Mouse (Mus musculus): Measurements from ENCODE around the gene Slc2a13. TPM values are rescaled to one million over a fixed set of nuclear protein-coding genes. Genes with fewer than 3 reads are reported as not detected.

The Slc2a13 gene
- polyA plus RNA-seq, 1 experiment from 2014 or later, result 3.3 TPM

- H3K9ac ChIP-seq (ENCODE audit: low read depth, low read length), result no peak overlapping the region
- no peaks in the 10 kb centered on the region for H3K36me3 ChIP-seq (ENCODE audit: control insufficient read depth, insufficient read depth, low read length)
- no peak overlapping the region for H3K27ac ChIP-seq (ENCODE audit: low read depth, low read length)
- no peak for ATAC-seq (ENCODE audit: low FRiP score, low TSS enrichment)
- H3K4me3 ChIP-seq (ENCODE audit: low read length), result no peak overlapping the region
- H3K4me2 ChIP-seq (replicated peaks; ENCODE audit: low read depth, low read length), result no peak overlapping the region
- 91% methylated on average over 2 of the region's 2 CpGs for WGBS
- H3K4me1 ChIP-seq (ENCODE audit: control insufficient read depth, insufficient read depth, low read length), result no peaks in the 10 kb centered on the region
- peaks cover 6% of the 10 kb centered on the region; the same call in 1 of the 2 replicates for H3K9me3 ChIP-seq (ENCODE audit: control insufficient read depth, low read length)
- H3K27me3 ChIP-seq (ENCODE audit: control insufficient read depth, insufficient read depth, low read length), result no peaks in the 10 kb centered on the region
Measured at GRCm38 (mm10) chr15:91473690-91474409, 99.2 kb downstream of the Slc2a13 start.

DNA sequence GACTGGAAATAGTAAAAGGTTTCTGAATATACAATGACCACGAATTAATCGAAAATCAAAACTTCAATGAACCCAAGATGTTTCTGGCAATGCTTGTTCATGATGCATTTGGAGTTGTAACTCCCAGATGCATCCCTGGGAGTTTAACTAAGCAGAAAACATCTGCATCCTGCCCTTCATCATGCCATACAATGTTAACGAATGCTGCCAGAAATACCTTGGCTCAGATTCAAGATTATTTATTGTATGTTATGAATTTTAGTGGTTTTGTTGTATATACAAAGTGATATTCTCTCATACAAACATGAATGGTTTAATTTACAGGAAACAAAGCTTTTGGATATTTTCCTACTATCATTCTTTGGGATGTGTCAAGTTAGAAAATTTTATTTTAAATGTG, 107.7 kb downstream of the Slc2a13 start:
- no peak overlapping the region for H3K4me3 ChIP-seq (ENCODE audit: low read length)
- H3K9ac ChIP-seq (ENCODE audit: low read depth, low read length), result no peak overlapping the region
- no peaks in the 10 kb centered on the region for H3K36me3 ChIP-seq (ENCODE audit: control insufficient read depth, insufficient read depth, low read length)
- H3K9me3 ChIP-seq (ENCODE audit: control insufficient read depth, low read length), result no peaks in the 10 kb centered on the region
- 74% methylated on average over 3 of the region's 3 CpGs for WGBS
- H3K4me1 ChIP-seq (ENCODE audit: control insufficient read depth, insufficient read depth, low read length), result no peaks in the 10 kb centered on the region
- H3K27me3 ChIP-seq (ENCODE audit: control insufficient read depth, insufficient read depth, low read length), result no peaks in the 10 kb centered on the region
- H3K4me2 ChIP-seq (replicated peaks; ENCODE audit: low read depth, low read length), result no peak overlapping the region
- no peak for ATAC-seq (ENCODE audit: low FRiP score, low TSS enrichment)
- no peak overlapping the region for H3K27ac ChIP-seq (ENCODE audit: low read depth, low read length)

DNA sequence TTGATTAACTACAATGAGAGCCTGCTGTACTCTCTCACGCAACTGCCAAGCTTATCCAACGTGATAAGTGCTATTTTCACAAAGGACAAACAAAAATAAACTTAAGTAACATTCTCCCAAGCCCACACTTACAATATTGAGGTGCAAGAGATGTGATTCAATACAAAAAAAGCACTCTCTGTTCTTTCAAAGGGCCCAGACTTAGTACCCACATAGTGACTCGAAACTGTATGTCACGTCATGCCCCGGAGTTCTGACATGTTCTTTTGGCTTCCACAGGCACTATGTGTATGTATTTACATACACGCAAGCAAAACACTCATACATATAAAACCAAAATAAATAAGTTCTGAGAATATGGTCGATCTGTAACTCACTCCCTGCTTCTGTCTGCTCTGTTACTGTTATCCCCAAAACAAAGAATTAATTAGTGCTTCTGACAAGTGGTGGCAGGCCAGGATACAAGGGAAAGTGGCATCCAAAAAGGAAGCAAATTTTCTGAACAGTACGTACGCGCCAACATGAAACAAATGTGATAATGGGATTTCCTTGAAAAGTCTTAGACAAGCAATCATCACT, 109.1 kb downstream of the Slc2a13 start:
- H3K4me2 ChIP-seq (replicated peaks; ENCODE audit: low read depth, low read length), result no peak overlapping the region
- H3K27ac ChIP-seq (ENCODE audit: low read depth, low read length), result no peak overlapping the region
- H3K9me3 ChIP-seq (ENCODE audit: control insufficient read depth, low read length), result no peaks in the 10 kb centered on the region
- H3K4me1 ChIP-seq (ENCODE audit: control insufficient read depth, insufficient read depth, low read length), result no peaks in the 10 kb centered on the region
- no peaks in the 10 kb centered on the region for H3K27me3 ChIP-seq (ENCODE audit: control insufficient read depth, insufficient read depth, low read length)
- whole genome bisulfite sequencing, result 89% methylated on average over 10 of the region's 10 CpGs
- H3K4me3 ChIP-seq (ENCODE audit: low read length), result no peak overlapping the region
- H3K9ac ChIP-seq (ENCODE audit: low read depth, low read length), result no peak overlapping the region
- no peak for ATAC-seq (ENCODE audit: low FRiP score, low TSS enrichment)
- H3K36me3 ChIP-seq (ENCODE audit: control insufficient read depth, insufficient read depth, low read length), result no peaks in the 10 kb centered on the region

DNA sequence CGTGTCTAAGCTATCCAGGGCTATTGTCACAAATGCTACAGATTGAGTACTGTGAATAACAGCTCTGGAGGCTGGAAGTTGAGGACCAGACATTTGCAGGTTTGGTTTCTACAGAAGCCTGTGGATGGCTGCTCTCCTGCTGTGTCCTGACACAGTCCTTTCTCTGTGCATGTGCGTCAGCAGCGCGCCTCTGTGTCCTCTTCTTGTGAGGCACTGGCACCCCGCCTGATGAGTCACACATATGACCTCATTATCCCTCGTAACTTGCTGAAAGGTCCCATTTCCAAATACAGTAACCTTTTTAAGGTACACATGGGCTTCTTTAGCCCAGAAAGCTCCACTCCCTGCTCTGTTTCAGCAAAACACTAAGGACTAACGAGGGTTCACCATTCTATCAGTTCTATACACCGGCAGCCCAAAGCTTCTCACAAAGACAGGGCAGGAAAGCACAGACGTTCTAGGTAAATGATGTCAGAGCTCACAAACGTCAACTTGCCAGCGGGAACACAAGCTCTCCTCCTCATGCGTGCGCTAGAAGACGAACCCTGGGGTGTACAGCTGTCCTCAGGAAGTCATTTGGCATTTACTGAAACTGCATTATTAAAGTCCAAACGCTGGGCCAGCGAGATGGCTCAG, 109.9 kb downstream of the Slc2a13 start:
- ATAC-seq (ENCODE audit: low FRiP score, low TSS enrichment), result no peak

DNA sequence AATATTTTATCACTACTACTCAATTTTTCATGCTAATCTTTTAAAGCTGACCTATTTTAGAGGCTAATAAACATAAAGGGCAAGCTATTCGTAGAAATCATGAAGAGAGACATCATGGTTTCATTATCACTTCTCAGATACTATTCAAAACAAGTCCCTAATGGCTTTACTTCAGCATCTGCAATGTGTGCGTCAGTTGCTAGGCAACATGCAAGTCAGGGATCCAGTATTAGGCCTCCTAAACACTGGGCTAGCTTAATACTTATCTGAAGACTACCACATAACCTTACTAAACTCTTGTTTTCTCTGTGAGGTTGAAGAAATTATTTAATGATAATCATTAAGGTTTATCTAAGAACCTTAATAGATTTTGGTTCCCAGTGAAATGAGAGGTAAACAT, 111.1 kb downstream of the Slc2a13 start:
- ATAC-seq (ENCODE audit: low FRiP score, low TSS enrichment), result no peak
- H3K9ac ChIP-seq (ENCODE audit: low read depth, low read length), result no peak overlapping the region
- no peak overlapping the region for H3K4me2 ChIP-seq (replicated peaks; ENCODE audit: low read depth, low read length)
- 67% methylated on average over 2 of the region's 2 CpGs for WGBS
- H3K9me3 ChIP-seq (ENCODE audit: control insufficient read depth, low read length), result no peaks in the 10 kb centered on the region
- no peak overlapping the region for H3K27ac ChIP-seq (ENCODE audit: low read depth, low read length)
- no peak overlapping the region for H3K4me3 ChIP-seq (ENCODE audit: low read length)
- H3K36me3 ChIP-seq (ENCODE audit: control insufficient read depth, insufficient read depth, low read length), result no peaks in the 10 kb centered on the region
- no peaks in the 10 kb centered on the region for H3K27me3 ChIP-seq (ENCODE audit: control insufficient read depth, insufficient read depth, low read length)
- no peaks in the 10 kb centered on the region for H3K4me1 ChIP-seq (ENCODE audit: control insufficient read depth, insufficient read depth, low read length)

More for the DNA sequence above, 109.9 kb downstream of the Slc2a13 start:
- Histone ChIP-seq H3K9me3 (ENCODE audit: control insufficient read depth, low read length) (no peaks in the 10 kb centered on the region), H3K4me1 (ENCODE audit: control insufficient read depth, insufficient read depth, low read length) (no peaks in the 10 kb centered on the region), H3K4me3 (ENCODE audit: low read length) (no peak overlapping the region), H3K4me2 (replicated peaks; ENCODE audit: low read depth, low read length) (no peak overlapping the region), H3K27ac (ENCODE audit: low read depth, low read length) (no peak overlapping the region), H3K9ac (ENCODE audit: low read depth, low read length) (no peak overlapping the region), H3K27me3 (ENCODE audit: control insufficient read depth, insufficient read depth, low read length) (no peaks in the 10 kb centered on the region), H3K36me3 (ENCODE audit: control insufficient read depth, insufficient read depth, low read length) (no peaks in the 10 kb centered on the region)
- WGBS, result 78% methylated on average over 16 of the region's 16 CpGs

DNA sequence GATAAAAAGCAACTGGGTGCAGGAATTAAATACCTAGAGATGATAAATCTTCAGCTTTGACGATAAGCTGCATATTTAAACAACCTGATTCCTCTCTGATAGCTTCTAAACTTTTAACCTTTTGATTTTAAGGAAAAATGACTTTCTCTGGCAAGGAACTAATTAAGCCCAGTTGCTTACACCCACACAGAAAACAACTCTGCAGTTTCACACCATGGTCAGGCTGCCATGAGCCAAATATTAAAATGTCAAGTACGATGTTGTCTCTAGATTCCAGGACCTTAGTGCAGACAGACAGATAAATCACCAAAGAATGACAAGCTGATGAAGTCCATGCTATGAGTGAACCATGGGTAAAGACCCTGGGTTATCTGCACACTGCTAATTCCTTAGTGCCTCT, 115.9 kb downstream of the Slc2a13 start:
- Histone ChIP-seq H3K36me3 (ENCODE audit: control insufficient read depth, insufficient read depth, low read length) (no peaks in the 10 kb centered on the region), H3K4me1 (ENCODE audit: control insufficient read depth, insufficient read depth, low read length) (no peaks in the 10 kb centered on the region), H3K4me3 (ENCODE audit: low read length) (no peak overlapping the region), H3K27ac (ENCODE audit: low read depth, low read length) (no peak overlapping the region), H3K9me3 (ENCODE audit: control insufficient read depth, low read length) (no peaks in the 10 kb centered on the region), H3K27me3 (ENCODE audit: control insufficient read depth, insufficient read depth, low read length) (no peaks in the 10 kb centered on the region), H3K4me2 (replicated peaks; ENCODE audit: low read depth, low read length) (no peak overlapping the region), H3K9ac (ENCODE audit: low read depth, low read length) (no peak overlapping the region)
- WGBS, result 44% methylated on average over 2 of the region's 2 CpGs
- ATAC-seq (ENCODE audit: low FRiP score, low TSS enrichment), result peak; percentile 77

- no peaks in the 10 kb centered on the region for H3K4me1 ChIP-seq (ENCODE audit: control insufficient read depth, insufficient read depth, low read length)
- no peaks in the 10 kb centered on the region for H3K36me3 ChIP-seq (ENCODE audit: control insufficient read depth, insufficient read depth, low read length)
- no peak overlapping the region for H3K4me2 ChIP-seq (replicated peaks; ENCODE audit: low read depth, low read length)
- ATAC-seq (ENCODE audit: low FRiP score, low TSS enrichment), result no peak
- H3K9ac ChIP-seq (ENCODE audit: low read depth, low read length), result no peak overlapping the region
- H3K27me3 ChIP-seq (ENCODE audit: control insufficient read depth, insufficient read depth, low read length), result no peaks in the 10 kb centered on the region
- no peak overlapping the region for H3K27ac ChIP-seq (ENCODE audit: low read depth, low read length)
- H3K9me3 ChIP-seq (ENCODE audit: control insufficient read depth, low read length), result no peaks in the 10 kb centered on the region
- no peak overlapping the region for H3K4me3 ChIP-seq (ENCODE audit: low read length)
- WGBS, result 79% methylated on average over 6 of the region's 6 CpGs
Measured at GRCm38 (mm10) chr15:91445399-91445798, 127.7 kb downstream of the Slc2a13 start.

DNA sequence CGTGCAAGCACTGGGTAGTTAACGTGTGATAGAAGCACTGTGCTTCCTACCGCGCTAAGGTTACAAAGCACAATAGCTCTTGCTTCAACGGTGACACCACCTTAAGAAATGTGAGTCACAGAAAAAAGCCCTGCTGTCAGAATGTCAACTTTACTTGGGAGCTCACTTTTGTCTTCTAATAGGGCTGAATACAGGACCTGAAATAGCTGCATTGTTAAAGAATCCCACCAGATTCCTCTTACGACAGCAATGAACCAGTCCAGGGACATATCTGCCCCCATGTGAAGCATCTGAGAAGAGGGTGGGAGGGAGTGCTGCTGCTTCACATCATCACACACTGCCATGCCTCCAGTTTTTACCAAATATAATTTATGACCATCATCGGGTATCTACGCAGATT, 129.6 kb downstream of the Slc2a13 start:
- Histone ChIP-seq H3K27ac (ENCODE audit: low read depth, low read length) (no peak overlapping the region), H3K36me3 (ENCODE audit: control insufficient read depth, insufficient read depth, low read length) (no peaks in the 10 kb centered on the region), H3K4me3 (ENCODE audit: low read length) (no peak overlapping the region), H3K4me2 (replicated peaks; ENCODE audit: low read depth, low read length) (no peak overlapping the region), H3K9me3 (ENCODE audit: control insufficient read depth, low read length) (no peaks in the 10 kb centered on the region), H3K9ac (ENCODE audit: low read depth, low read length) (no peak overlapping the region), H3K27me3 (ENCODE audit: control insufficient read depth, insufficient read depth, low read length) (no peaks in the 10 kb centered on the region), H3K4me1 (ENCODE audit: control insufficient read depth, insufficient read depth, low read length) (no peaks in the 10 kb centered on the region)
- ATAC-seq (ENCODE audit: low FRiP score, low TSS enrichment), result no peak
- WGBS, result 89% methylated on average over 8 of the region's 8 CpGs

DNA sequence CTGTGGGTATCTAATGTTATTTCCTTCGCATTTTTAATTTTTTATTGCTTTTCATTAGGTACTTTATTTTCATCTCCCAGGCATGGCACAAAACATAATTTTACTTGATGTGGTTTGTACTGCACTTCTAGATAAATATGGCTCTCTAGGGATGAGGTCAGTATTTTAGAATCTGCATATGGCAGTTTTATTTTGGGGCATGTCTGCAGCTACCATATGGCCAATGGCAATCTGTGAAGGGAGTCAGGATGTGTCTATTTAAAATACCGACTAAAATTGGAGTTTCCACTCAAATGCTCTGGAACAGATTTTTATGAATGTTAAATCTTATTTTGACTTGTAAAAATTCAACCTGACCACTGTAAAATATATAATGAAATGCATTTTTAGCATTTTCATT, 133.2 kb downstream of the Slc2a13 start:
- Histone ChIP-seq H3K36me3 (ENCODE audit: control insufficient read depth, insufficient read depth, low read length) (no peaks in the 10 kb centered on the region), H3K9ac (ENCODE audit: low read depth, low read length) (no peak overlapping the region), H3K4me1 (ENCODE audit: control insufficient read depth, insufficient read depth, low read length) (no peaks in the 10 kb centered on the region), H3K4me2 (replicated peaks; ENCODE audit: low read depth, low read length) (no peak overlapping the region), H3K27me3 (ENCODE audit: control insufficient read depth, insufficient read depth, low read length) (no peaks in the 10 kb centered on the region), H3K27ac (ENCODE audit: low read depth, low read length) (no peak overlapping the region), H3K9me3 (ENCODE audit: control insufficient read depth, low read length) (no peaks in the 10 kb centered on the region), H3K4me3 (ENCODE audit: low read length) (no peak overlapping the region)
- 67% methylated on average over 2 of the region's 2 CpGs for WGBS
- no peak for ATAC-seq (ENCODE audit: low FRiP score, low TSS enrichment)
